Mouse (Mus musculus): ENCODE results near the gene Fbxo22. TPM values are rescaled to one million over a fixed set of nuclear protein-coding genes. Genes with fewer than 3 reads are reported as not detected.
"Not testable (repeated sequence)": the region's sequence is repeated elsewhere in the genome, so short reads cannot be mapped to it uniquely, and the experiment has no call there.

The Fbxo22 gene
- polyA plus RNA-seq, 1 experiment from 2014 or later, result 18.7 TPM

GRCm38 (mm10) chr9:55231544-55231943 is 22.8 kb downstream of the Fbxo22 start:
- Histone ChIP-seq H3K27ac (ENCODE audit: low read length) (no peak overlapping the region), H3K4me1 (ENCODE audit: control insufficient read depth, low read depth, low read length) (no peaks in the 10 kb centered on the region), H3K9ac (ENCODE audit: low read depth, low read length) (no peak overlapping the region), H3K4me3 (ENCODE audit: low read depth, low read length) (no peak overlapping the region), H3K4me2 (ENCODE audit: low read depth, low read length) (no peak overlapping the region), H3K27me3 (ENCODE audit: control insufficient read depth, insufficient read depth, low read depth, low read length) (no peaks in the 10 kb centered on the region), H3K36me3 (ENCODE audit: control insufficient read depth, insufficient read depth) (no peaks in the 10 kb centered on the region), H3K9me3 (replicated peaks; ENCODE audit: control insufficient read depth, low read length) (no peaks in the 10 kb centered on the region)
- 58% methylated on average over 6 of the region's 6 CpGs for WGBS (ENCODE audit: insufficient replicate concordance)
- no peak for ATAC-seq (ENCODE audit: low read depth)

GRCm38 (mm10) chr9:55232110-55232509 is 23.4 kb downstream of the Fbxo22 start:
- Histone ChIP-seq H3K4me1 (ENCODE audit: control insufficient read depth, low read depth, low read length) (no peaks in the 10 kb centered on the region), H3K9ac (ENCODE audit: low read depth, low read length) (no peak overlapping the region), H3K9me3 (replicated peaks; ENCODE audit: control insufficient read depth, low read length) (no peaks in the 10 kb centered on the region), H3K4me2 (ENCODE audit: low read depth, low read length) (no peak overlapping the region), H3K27me3 (ENCODE audit: control insufficient read depth, insufficient read depth, low read depth, low read length) (no peaks in the 10 kb centered on the region), H3K27ac (ENCODE audit: low read length) (no peak overlapping the region), H3K36me3 (ENCODE audit: control insufficient read depth, insufficient read depth) (no peaks in the 10 kb centered on the region), H3K4me3 (ENCODE audit: low read depth, low read length) (no peak overlapping the region)
- WGBS (ENCODE audit: insufficient replicate concordance), result 65% methylated on average over 5 of the region's 5 CpGs
- ATAC-seq (ENCODE audit: low read depth), result no peak

- Histone ChIP-seq H3K36me3 (ENCODE audit: control insufficient read depth, insufficient read depth) (no peaks in the 10 kb centered on the region), H3K27me3 (ENCODE audit: control insufficient read depth, insufficient read depth, low read depth, low read length) (no peaks in the 10 kb centered on the region), H3K4me2 (ENCODE audit: low read depth, low read length) (no peak overlapping the region), H3K4me1 (ENCODE audit: control insufficient read depth, low read depth, low read length) (no peaks in the 10 kb centered on the region), H3K27ac (ENCODE audit: low read length) (no peak overlapping the region), H3K9ac (ENCODE audit: low read depth, low read length) (no peak overlapping the region), H3K9me3 (replicated peaks; ENCODE audit: control insufficient read depth, low read length) (no peaks in the 10 kb centered on the region), H3K4me3 (ENCODE audit: low read depth, low read length) (no peak overlapping the region)
- no peak for ATAC-seq (ENCODE audit: low read depth)
- 75% methylated on average over 7 of the region's 7 CpGs for WGBS (ENCODE audit: insufficient replicate concordance)
Observed at GRCm38 (mm10) chr9:55232586-55232985, 23.9 kb downstream of the Fbxo22 start.

GRCm38 (mm10) chr9:55233076-55233475 is 24.4 kb downstream of the Fbxo22 start:
- H3K9me3 ChIP-seq (replicated peaks; ENCODE audit: control insufficient read depth, low read length); H3K4me1 ChIP-seq (ENCODE audit: control insufficient read depth, low read depth, low read length); ATAC-seq (ENCODE audit: low read depth); H3K36me3 ChIP-seq (ENCODE audit: control insufficient read depth, insufficient read depth); H3K27me3 ChIP-seq (ENCODE audit: control insufficient read depth, insufficient read depth, low read depth, low read length); H3K4me2 ChIP-seq (ENCODE audit: low read depth, low read length); H3K9ac ChIP-seq (ENCODE audit: low read depth, low read length); H3K27ac ChIP-seq (ENCODE audit: low read length); H3K4me3 ChIP-seq (ENCODE audit: low read depth, low read length): not testable (repeated sequence)
- 65% methylated on average over 11 of the region's 11 CpGs for WGBS (ENCODE audit: insufficient replicate concordance)

GRCm38 (mm10) chr9:55236235-55237165 is 27.8 kb downstream of the Fbxo22 start:
- H3K27ac ChIP-seq (ENCODE audit: low read length), result no peak overlapping the region
- no peak for ATAC-seq (ENCODE audit: low read depth)
- no peaks in the 10 kb centered on the region for H3K4me1 ChIP-seq (ENCODE audit: control insufficient read depth, low read depth, low read length)
- WGBS (ENCODE audit: insufficient replicate concordance), result 52% methylated on average over 13 of the region's 13 CpGs
- no peaks in the 10 kb centered on the region for H3K27me3 ChIP-seq (ENCODE audit: control insufficient read depth, insufficient read depth, low read depth, low read length)
- H3K4me2 ChIP-seq (ENCODE audit: low read depth, low read length), result no peak overlapping the region
- H3K9ac ChIP-seq (ENCODE audit: low read depth, low read length), result no peak overlapping the region
- no peak overlapping the region for H3K4me3 ChIP-seq (ENCODE audit: low read depth, low read length)
- no peaks in the 10 kb centered on the region for H3K9me3 ChIP-seq (replicated peaks; ENCODE audit: control insufficient read depth, low read length)
- H3K36me3 ChIP-seq (ENCODE audit: control insufficient read depth, insufficient read depth), result no peaks in the 10 kb centered on the region

GRCm38 (mm10) chr9:55240852-55241251 is 32.1 kb downstream of the Fbxo22 start:
- Histone ChIP-seq H3K27ac (ENCODE audit: low read length) (no peak overlapping the region), H3K36me3 (ENCODE audit: control insufficient read depth, insufficient read depth) (no peaks in the 10 kb centered on the region), H3K4me2 (ENCODE audit: low read depth, low read length) (no peak overlapping the region), H3K4me1 (ENCODE audit: control insufficient read depth, low read depth, low read length) (no peaks in the 10 kb centered on the region), H3K4me3 (ENCODE audit: low read depth, low read length) (no peak overlapping the region), H3K9me3 (replicated peaks; ENCODE audit: control insufficient read depth, low read length) (no peaks in the 10 kb centered on the region), H3K27me3 (ENCODE audit: control insufficient read depth, insufficient read depth, low read depth, low read length) (no peaks in the 10 kb centered on the region), H3K9ac (ENCODE audit: low read depth, low read length) (no peak overlapping the region)
- WGBS (ENCODE audit: insufficient replicate concordance), result 43% methylated on average over 5 of the region's 5 CpGs
- no peak for ATAC-seq (ENCODE audit: low read depth)

GRCm38 (mm10) chr9:55241863-55242685 is 33.3 kb downstream of the Fbxo22 start:
- no peak overlapping the region for H3K27ac ChIP-seq (ENCODE audit: low read length)
- H3K9ac ChIP-seq (ENCODE audit: low read depth, low read length), result no peak overlapping the region
- H3K4me1 ChIP-seq (ENCODE audit: control insufficient read depth, low read depth, low read length), result no peaks in the 10 kb centered on the region
- WGBS (ENCODE audit: insufficient replicate concordance), result 26% methylated on average over 24 of the region's 24 CpGs
- H3K27me3 ChIP-seq (ENCODE audit: control insufficient read depth, insufficient read depth, low read depth, low read length), result no peaks in the 10 kb centered on the region
- no peaks in the 10 kb centered on the region for H3K9me3 ChIP-seq (replicated peaks; ENCODE audit: control insufficient read depth, low read length)
- no peaks in the 10 kb centered on the region for H3K36me3 ChIP-seq (ENCODE audit: control insufficient read depth, insufficient read depth)
- H3K4me3 ChIP-seq (ENCODE audit: low read depth, low read length), result peak overlapping the region; percentile 22
- H3K4me2 ChIP-seq (ENCODE audit: low read depth, low read length), result peak overlapping the region; percentile 21
- ATAC-seq (ENCODE audit: low read depth), result no peak

GRCm38 (mm10) chr9:55243280-55243679 is 34.6 kb downstream of the Fbxo22 start:
- Histone ChIP-seq H3K36me3 (ENCODE audit: control insufficient read depth, insufficient read depth) (no peaks in the 10 kb centered on the region), H3K27ac (ENCODE audit: low read length) (no peak overlapping the region), H3K4me2 (ENCODE audit: low read depth, low read length) (no peak overlapping the region), H3K4me3 (ENCODE audit: low read depth, low read length) (no peak overlapping the region), H3K9me3 (replicated peaks; ENCODE audit: control insufficient read depth, low read length) (no peaks in the 10 kb centered on the region), H3K4me1 (ENCODE audit: control insufficient read depth, low read depth, low read length) (no peaks in the 10 kb centered on the region), H3K27me3 (ENCODE audit: control insufficient read depth, insufficient read depth, low read depth, low read length) (no peaks in the 10 kb centered on the region), H3K9ac (ENCODE audit: low read depth, low read length) (no peak overlapping the region)
- 54% methylated on average over 3 of the region's 3 CpGs for WGBS (ENCODE audit: insufficient replicate concordance)
- no peak for ATAC-seq (ENCODE audit: low read depth)

- no peak overlapping the region for H3K9ac ChIP-seq (ENCODE audit: low read depth, low read length)
- no peaks in the 10 kb centered on the region for H3K4me1 ChIP-seq (ENCODE audit: control insufficient read depth, low read depth, low read length)
- no peak for ATAC-seq (ENCODE audit: low read depth)
- WGBS (ENCODE audit: insufficient replicate concordance), result 36% methylated on average over 3 of the region's 3 CpGs
- H3K36me3 ChIP-seq (ENCODE audit: control insufficient read depth, insufficient read depth), result no peaks in the 10 kb centered on the region
- H3K27me3 ChIP-seq (ENCODE audit: control insufficient read depth, insufficient read depth, low read depth, low read length), result no peaks in the 10 kb centered on the region
- H3K27ac ChIP-seq (ENCODE audit: low read length), result no peak overlapping the region
- H3K4me2 ChIP-seq (ENCODE audit: low read depth, low read length), result no peak overlapping the region
- no peak overlapping the region for H3K4me3 ChIP-seq (ENCODE audit: low read depth, low read length)
- no peaks in the 10 kb centered on the region for H3K9me3 ChIP-seq (replicated peaks; ENCODE audit: control insufficient read depth, low read length)
Observed at GRCm38 (mm10) chr9:55244079-55244478, 35.4 kb downstream of the Fbxo22 start.
